Mouse (Mus musculus): ENCODE measurements around the gene Lactbl1.

The Lactbl1 gene

GRCm38 (mm10) chr4:136679221-136679620 is 56.8 kb downstream of the Lactbl1 start:
- DNase-seq (ENCODE audit: low read depth in 1 of 2, low spot score in 2 of 2), result no peak

GRCm38 (mm10) chr4:136680641-136681040 is 58.2 kb downstream of the Lactbl1 start:
- no peak for DNase-seq (ENCODE audit: low read depth in 1 of 2, low spot score in 2 of 2)

GRCm38 (mm10) chr4:136684485-136684884 is 62.1 kb downstream of the Lactbl1 start:
- no peak for DNase-seq (ENCODE audit: low read depth in 1 of 2, low spot score in 2 of 2)

- no peak for DNase-seq (ENCODE audit: low read depth in 1 of 2, low spot score in 2 of 2)
Measured at GRCm38 (mm10) chr4:136685431-136685869, 63.0 kb downstream of the Lactbl1 start.

GRCm38 (mm10) chr4:136688113-136688512 is 65.7 kb downstream of the Lactbl1 start:
- DNase-seq (ENCODE audit: low read depth in 1 of 2, low spot score in 2 of 2), result no peak
